Mouse (Mus musculus) bone marrow macrophage, adult 2 months (primary cell): ENCODE results near the gene St6galnac1.

Experiments used
- CTCF ChIP-seq: IDR thresholded peaks from 2 replicates; pipeline ENCODE4 v1.5.1; 2012; ENCODE audit warnings: low read depth, mild to moderate bottlenecking, low read length, moderate library complexity
- POLR2A ChIP-seq: IDR thresholded peaks from 2 replicates; pipeline ENCODE4 v1.6.1; 2012; ENCODE audit warnings: mild to moderate bottlenecking, low read depth, low read length, borderline replicate concordance

GRCm38 (mm10) chr11:116764946-116765345, 10.4 kb downstream of the St6galnac1 start:
- TF ChIP-seq CTCF = no peak
- TF ChIP-seq POLR2A = no peak
